Mouse (Mus musculus) small intestine, adult 2 months (tissue): Measurements from ENCODE around the gene Prkab1.
A peak's percentile ranks its signal among the peaks of the same experiment; 100 is the strongest.

Source experiments
- CTCF ChIP-seq: fragments of 200-500 bp; IDR thresholded peaks from 2 replicates; pipeline ENCODE4 v1.5.1; 2012; ENCODE audit warnings: low read depth, mild to moderate bottlenecking, control low read depth, inconsistent platforms, low read length, moderate library complexity, mixed read lengths; ENCODE audit not compliant: insufficient replicate concordance, insufficient read length; ENCODE audit errors: extremely low read depth
- POLR2A ChIP-seq: fragments of 200-500 bp; IDR thresholded peaks from 2 replicates; pipeline ENCODE4 v1.6.1; 2012; ENCODE audit warnings: low read depth, mild to moderate bottlenecking, control low read depth, inconsistent platforms, low read length, moderate library complexity

DNA sequence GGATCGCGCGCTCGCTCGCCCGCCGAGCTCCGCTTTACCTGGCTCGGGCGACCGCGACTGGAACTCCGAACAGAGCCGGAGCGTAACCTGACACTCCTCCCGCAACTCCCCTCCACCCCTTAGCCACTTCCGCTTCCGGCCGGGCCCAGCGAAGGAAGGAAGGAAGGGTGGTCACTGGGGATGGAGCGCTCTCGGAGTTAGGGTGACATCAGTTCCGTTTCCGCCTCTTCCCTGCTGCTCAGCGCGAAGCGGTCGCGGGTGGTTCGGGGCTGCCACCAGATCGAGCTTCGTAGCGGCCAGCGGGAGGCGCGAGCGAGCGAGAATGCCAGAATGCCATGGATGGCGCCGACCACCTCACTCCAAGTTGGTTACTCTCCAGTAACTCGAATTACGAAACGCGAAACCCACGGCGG is at the start of gene Prkab1:
- TF ChIP-seq CTCF (peak; percentile 36; the same call in 1 of the 2 replicates), POLR2A (peak; percentile 84; the same call in 1 of the 2 replicates)
